Mouse (Mus musculus) erythroblast, embryonic 14.5 days (primary cell): ENCODE results near the gene Ebi3.

ENCODE experiments used
- GATA1 ChIP-seq: IDR thresholded peaks from 2 replicates; pipeline ENCODE4 v1.6.1; 2012; ENCODE audit warnings: low read length, inconsistent platforms, mixed read lengths
- TAL1 ChIP-seq: IDR thresholded peaks from 3 replicates; pipeline ENCODE4 v1.6.1; 2012; ENCODE audit warnings: low read length, inconsistent platforms, mixed read lengths

DNA sequence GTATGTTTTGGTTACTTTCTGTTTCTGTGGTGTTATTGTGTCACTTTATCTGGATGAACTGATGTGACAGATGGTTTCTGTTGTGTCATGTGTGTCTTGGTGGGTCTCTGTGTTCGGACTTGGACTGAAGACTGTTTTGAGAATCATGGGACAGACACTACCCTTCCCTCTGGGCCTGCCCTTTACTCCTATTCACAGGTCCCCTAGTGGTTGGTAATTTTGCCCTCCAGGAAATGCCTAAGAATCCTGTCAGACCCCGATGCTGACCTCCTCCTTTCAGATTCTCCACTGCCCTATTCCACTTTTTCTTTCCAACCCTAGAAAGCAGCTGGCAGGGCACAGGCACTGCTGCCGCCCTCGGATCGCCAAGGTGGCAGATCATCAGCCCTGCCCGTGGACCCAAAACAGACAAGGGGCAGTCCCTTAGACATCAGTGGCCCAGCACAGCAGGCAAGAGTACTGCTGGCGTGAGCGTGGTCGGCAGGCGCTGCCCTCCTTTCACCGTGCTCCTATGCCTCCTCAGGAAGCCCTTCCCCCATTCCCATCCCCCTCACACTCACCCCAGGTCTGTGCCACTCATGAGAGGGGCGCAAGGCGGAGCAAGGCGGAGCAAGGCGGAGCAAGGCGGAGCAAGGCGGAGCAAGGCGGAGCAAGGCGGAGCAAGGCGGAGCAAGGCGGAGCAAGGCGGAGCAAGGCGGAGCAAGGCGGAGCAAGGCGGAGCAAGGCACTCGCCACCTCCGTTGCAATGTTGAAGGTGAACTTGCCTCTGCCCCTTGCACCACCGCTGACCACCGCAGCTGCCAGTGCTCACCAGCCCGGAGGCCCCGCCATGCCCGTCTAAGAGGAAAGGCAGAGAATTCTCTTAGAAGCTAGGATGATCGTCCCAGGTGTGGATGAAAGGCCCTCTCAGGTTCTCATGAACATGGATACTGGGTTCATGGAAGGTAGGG is 20.6 kb upstream of the Ebi3 start:
- no peak for TF ChIP-seq GATA1
- no peak for TF ChIP-seq TAL1
